Mouse (Mus musculus) lung, postnatal 14 days (tissue): ENCODE data around the gene Dclk2.

Source experiments
- DNase-seq: peaks from one replicate; pipeline ENCODE4 v3.0.0; 2021

The Dclk2 gene

GRCm38 (mm10) chr3:86839606-86840005 is 81.0 kb downstream of the Dclk2 start:
- DNase-seq = no peak

- no peak for DNase-seq
Observed at GRCm38 (mm10) chr3:86837386-86837785, 83.3 kb downstream of the Dclk2 start.

- no peak for DNase-seq
Observed at GRCm38 (mm10) chr3:86835180-86835579, 85.5 kb downstream of the Dclk2 start.

GRCm38 (mm10) chr3:86834341-86834740 is 86.3 kb downstream of the Dclk2 start:
- no peak for DNase-seq

- DNase-seq = no peak
Observed at GRCm38 (mm10) chr3:86832591-86833267, 87.9 kb downstream of the Dclk2 start.

- no peak for DNase-seq
Observed at GRCm38 (mm10) chr3:86832115-86832514, 88.5 kb downstream of the Dclk2 start.

GRCm38 (mm10) chr3:86827506-86827905 is 93.1 kb downstream of the Dclk2 start:
- no peak for DNase-seq

GRCm38 (mm10) chr3:86821383-86821782 is 99.3 kb downstream of the Dclk2 start:
- DNase-seq = no peak

- DNase-seq = no peak
Observed at GRCm38 (mm10) chr3:86820344-86820743, 100.3 kb downstream of the Dclk2 start.

- no peak for DNase-seq
Observed at GRCm38 (mm10) chr3:86819372-86819771, 101.3 kb downstream of the Dclk2 start.

- no peak for DNase-seq
Observed at GRCm38 (mm10) chr3:86818001-86818585, 102.6 kb downstream of the Dclk2 start.

- DNase-seq = peak; percentile 86
Observed at GRCm38 (mm10) chr3:86812689-86813088, 108.0 kb downstream of the Dclk2 start.

- no peak for DNase-seq
Observed at GRCm38 (mm10) chr3:86810908-86811307, 109.7 kb downstream of the Dclk2 start.

- DNase-seq = no peak
Observed at GRCm38 (mm10) chr3:86809646-86810045, 111.0 kb downstream of the Dclk2 start.

- DNase-seq = no peak
Observed at GRCm38 (mm10) chr3:86809199-86809598, 111.5 kb downstream of the Dclk2 start.

GRCm38 (mm10) chr3:86807750-86808467 is 112.7 kb downstream of the Dclk2 start:
- DNase-seq = peak; percentile 53

- no peak for DNase-seq
Observed at GRCm38 (mm10) chr3:86806834-86807233, 113.8 kb downstream of the Dclk2 start.

GRCm38 (mm10) chr3:86804265-86804664 is 116.4 kb downstream of the Dclk2 start:
- no peak for DNase-seq

GRCm38 (mm10) chr3:86802825-86803224 is 117.8 kb downstream of the Dclk2 start:
- no peak for DNase-seq

GRCm38 (mm10) chr3:86800841-86801240 is 119.8 kb downstream of the Dclk2 start:
- no peak for DNase-seq

GRCm38 (mm10) chr3:86799041-86799440 is 121.6 kb downstream of the Dclk2 start:
- DNase-seq = no peak

GRCm38 (mm10) chr3:86797871-86798460 is 122.7 kb downstream of the Dclk2 start:
- DNase-seq = no peak

GRCm38 (mm10) chr3:86796716-86797115 is 123.9 kb downstream of the Dclk2 start:
- DNase-seq = peak; percentile 6

GRCm38 (mm10) chr3:86793720-86794191 is 126.9 kb downstream of the Dclk2 start:
- DNase-seq = peak; percentile 38
